Mouse (Mus musculus) kidney, adult 10 weeks (tissue): ENCODE data around the gene Hyls1. TPM values are rescaled to one million over a fixed set of nuclear protein-coding genes. Genes with fewer than 3 reads are reported as not detected.

ENCODE experiments used
- polyA plus RNA-seq: library from polyadenylated mRNA; stranded (reverse); fragments of 350-450 nt; fragmentation: Illumina TruSeq; extraction: RNeasy Lipid Tissue Mini Kit (QIAGEN cat#74804); gene quantifications from one replicate; pipeline ENCODE4 v1.2.3, GENCODE M21; 2014; ENCODE audit warnings: low read depth, low replicate concordance

The Hyls1 gene
- polyA plus RNA-seq: 3.8 TPM

GRCm38 (mm10) chr9:35569571-35570534, at the start of gene Hyls1, which contains the start of gene Pate2:
Hyls1 (minus strand) TSS chr9:35570398.
Pate2 (plus strand) TSS chr9:35570284.

GRCm38 (mm10) chr9:35611841-35612240, 41.6 kb upstream of the Hyls1 start, which contains the start of gene Pate4:
Pate4 (minus strand) TSS chr9:35611941.

GRCm38 (mm10) chr9:35558257-35559008, 11.8 kb downstream of the Hyls1 start, which contains the start of the genes Ddx25 and Pus3:
Ddx25 (minus strand) TSS chr9:35558528.
Pus3 (plus strand) TSS chr9:35558595.

DNA sequence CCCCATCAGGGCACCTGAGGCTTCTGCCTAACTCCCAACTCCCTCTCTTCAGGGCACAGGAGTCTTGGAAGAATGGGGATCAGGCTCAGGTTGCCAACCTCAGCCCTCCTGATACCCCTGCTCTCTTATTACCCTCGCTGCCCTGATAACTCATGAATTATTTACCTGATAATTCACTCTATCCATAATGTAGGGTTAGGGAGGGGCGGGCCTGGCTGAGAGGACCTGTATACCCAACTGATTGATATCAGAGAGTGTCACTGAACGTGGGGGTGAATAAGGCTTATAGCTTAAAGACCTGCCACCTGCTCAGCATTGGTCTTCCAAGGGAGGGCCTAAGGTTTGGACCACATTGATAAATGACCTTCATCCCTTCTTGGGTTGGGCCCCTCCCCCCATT, 52.0 kb downstream of the Hyls1 start, which contains the start of gene Gm1113:
Gene Gm1113 (minus strand): TSS at position 101 of the 400 bp plus-strand sequence.

Other genes starting within 250 kb of the Hyls1 start
- 5.1 TPM for gene Cdon, start 149.3 kb downstream of the Hyls1 start, polyA plus RNA-seq
- not detected for gene Gm1113, start 52.1 kb downstream of the Hyls1 start, polyA plus RNA-seq
- gene Ddx25, start 11.9 kb downstream of the Hyls1 start, polyA plus RNA-seq: not detected
- gene Pus3, start 11.8 kb downstream of the Hyls1 start, polyA plus RNA-seq: 30.7 TPM
- not detected for gene Pate2, start 114 bp downstream of the Hyls1 start, polyA plus RNA-seq
- not detected for gene Pate4, start 41.5 kb upstream of the Hyls1 start, polyA plus RNA-seq
- gene Pate3, start 77.8 kb upstream of the Hyls1 start, polyA plus RNA-seq: not detected
- gene Pate1, start 117.0 kb upstream of the Hyls1 start, polyA plus RNA-seq: not detected
- gene Gm17677, start 170.7 kb upstream of the Hyls1 start, polyA plus RNA-seq: not detected
- gene Gm17727, start 207.7 kb upstream of the Hyls1 start, polyA plus RNA-seq: not detected
- not detected for gene Gm27235, start 219.7 kb upstream of the Hyls1 start, polyA plus RNA-seq
- not detected for gene D730048I06Rik, start 219.7 kb upstream of the Hyls1 start, polyA plus RNA-seq